Mouse (Mus musculus) lung, embryonic 14.5 days (tissue): Measurements from ENCODE around the gene Mier2. TPM values are rescaled to one million over a fixed set of nuclear protein-coding genes. Genes with fewer than 3 reads are reported as not detected.

ENCODE experiments used
- ATAC-seq: fragments of 200-750 bp; cut with Nextera tagmentation; 2 replicates; pipeline ENCODE4 v1.8.0; 2017; ENCODE audit warnings: mild to moderate bottlenecking, moderate TSS enrichment, moderate library complexity; ENCODE audit not compliant: insufficient read depth
- DNase-seq: peaks from one replicate; pipeline ENCODE4 v3.0.0-alpha.2; 2015
- H3K27ac ChIP-seq: fragments of 300-500 bp; sonication (generic); 2 replicates; pipeline ENCODE4 v1.5.1; 2014; ENCODE audit warnings: low read depth, mild to moderate bottlenecking, moderate library complexity
- H3K27me3 ChIP-seq: fragments of 300-500 bp; sonication (generic); 2 replicates; pipeline ENCODE4 v1.6.1; 2014; ENCODE audit warnings: low read length, control low read depth; ENCODE audit not compliant: insufficient read depth
- H3K36me3 ChIP-seq: fragments of 300-500 bp; sonication (generic); 2 replicates; pipeline ENCODE4 v1.6.1; 2014; ENCODE audit warnings: control low read depth; ENCODE audit not compliant: insufficient read depth
- H3K4me1 ChIP-seq: fragments of 300-500 bp; sonication (generic); 2 replicates; pipeline ENCODE4 v1.6.1; 2014; ENCODE audit warnings: antibody characterized with exemption, control low read depth; ENCODE audit not compliant: insufficient read depth
- H3K4me2 ChIP-seq: fragments of 300-500 bp; sonication (generic); 2 replicates; pipeline ENCODE4 v1.6.1; 2014; ENCODE audit warnings: mild to moderate bottlenecking
- H3K4me3 ChIP-seq: fragments of 300-500 bp; sonication (generic); 2 replicates; pipeline ENCODE4 v1.5.1; 2014; ENCODE audit warnings: low read depth, low read length
- H3K9ac ChIP-seq: fragments of 300-500 bp; sonication (generic); 2 replicates; pipeline ENCODE4 v1.6.1; 2014
- H3K9me3 ChIP-seq: fragments of 300-500 bp; sonication (generic); 2 replicates; pipeline ENCODE4 v1.6.1; 2016; ENCODE audit warnings: low read depth, low read length, control low read depth
- CTCF ChIP-seq: IDR thresholded peaks from 2 replicates; pipeline ENCODE4 v1.5.1; 2016; ENCODE audit warnings: antibody characterized with exemption, low read depth
- WGBS: fragments of 180-500 bp; shearing (Covaris S2); extraction: QIAGEN DNeasy Blood & Tissue Kit; methylation state at CpG from one replicate; pipeline ENCODE4 v1.1.7; 2014; 5-methylcytosine and 5-hydroxymethylcytosine counted together
- polyA plus RNA-seq: library from polyadenylated mRNA; unstranded; fragments of >200 nt; fragmentation: Nextera tagmentation; extraction: Ambion mirVana; gene quantifications from 2 replicates; pipeline ENCODE4 v1.2.1, GENCODE M21; 2014

Mier2 gene
- polyA plus RNA-seq, 1 experiment from 2014 or later: 55.3 TPM

DNA sequence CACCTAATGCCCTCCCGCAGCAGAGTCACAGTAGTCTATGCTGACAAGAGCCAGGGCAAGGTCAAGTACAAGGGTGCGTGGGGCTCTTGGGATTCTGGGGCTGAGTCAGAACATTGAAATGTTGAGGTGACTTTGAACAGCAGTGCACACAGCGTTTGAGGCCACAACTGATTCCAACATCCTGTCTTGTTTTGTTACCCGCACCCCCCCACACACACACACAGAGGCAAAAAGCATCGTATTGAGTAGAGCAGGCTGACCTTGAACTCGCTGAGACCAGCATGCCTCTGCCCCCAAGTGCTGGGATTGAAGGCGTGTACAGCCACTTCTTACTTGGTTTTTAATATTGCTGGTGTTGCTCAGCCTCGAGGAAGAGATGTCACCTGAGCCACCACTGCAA, 19.4 kb upstream of the Mier2 start:
- DNase-seq: no peak
- Histone ChIP-seq H3K4me1 (no peaks in the 10 kb centered on the region), H3K27me3 (no peaks in the 10 kb centered on the region), H3K9ac (no peak overlapping the region), H3K4me3 (no peak overlapping the region), H3K36me3 (no peaks in the 10 kb centered on the region), H3K27ac (no peak overlapping the region), H3K4me2 (no peak overlapping the region), H3K9me3 (no peaks in the 10 kb centered on the region)
- TF ChIP-seq CTCF: no peak
- ATAC-seq: no peak
- WGBS: 76% methylated on average over 8 of the region's 8 CpGs

GRCm38 (mm10) chr10:79573611-79574010, 18.6 kb upstream of the Mier2 start:
- Histone ChIP-seq H3K4me3 (no peak overlapping the region), H3K9me3 (no peaks in the 10 kb centered on the region), H3K27ac (no peak overlapping the region), H3K4me2 (no peak overlapping the region), H3K36me3 (no peaks in the 10 kb centered on the region), H3K4me1 (no peaks in the 10 kb centered on the region), H3K27me3 (no peaks in the 10 kb centered on the region), H3K9ac (no peak overlapping the region)
- no peak for TF ChIP-seq CTCF
- 79% methylated on average over 6 of the region's 6 CpGs for WGBS
- DNase-seq (no peak), ATAC-seq (no peak)

GRCm38 (mm10) chr10:79571314-79571713, 16.3 kb upstream of the Mier2 start:
- Histone ChIP-seq H3K9me3 (no peaks in the 10 kb centered on the region), H3K27ac (no peak overlapping the region), H3K4me1 (no peaks in the 10 kb centered on the region), H3K9ac (no peak overlapping the region), H3K4me2 (no peak overlapping the region), H3K27me3 (no peaks in the 10 kb centered on the region), H3K36me3 (no peaks in the 10 kb centered on the region), H3K4me3 (no peak overlapping the region)
- TF ChIP-seq CTCF: no peak
- DNase-seq (no peak), ATAC-seq (no peak)
- 97% methylated on average over 2 of the region's 2 CpGs for WGBS

- no peaks in the 10 kb centered on the region for H3K4me1 ChIP-seq
- DNase-seq: no peak
- 83% methylated on average over 5 of the region's 5 CpGs for WGBS
- H3K27me3 ChIP-seq: no peaks in the 10 kb centered on the region
- H3K4me2 ChIP-seq: no peak overlapping the region
- 0 out of 2 replicates have a peak, but pooled peaks cover 1% of the 10 kb centered on the region for H3K9me3 ChIP-seq
- TF ChIP-seq CTCF: no peak
- no peak overlapping the region for H3K27ac ChIP-seq
- no peaks in the 10 kb centered on the region for H3K36me3 ChIP-seq
- ATAC-seq: no peak
- H3K9ac ChIP-seq: no peak overlapping the region
- no peak overlapping the region for H3K4me3 ChIP-seq
These were observed 14.9 kb upstream of the Mier2 start for GRCm38 (mm10) chr10:79569921-79570320.

DNA sequence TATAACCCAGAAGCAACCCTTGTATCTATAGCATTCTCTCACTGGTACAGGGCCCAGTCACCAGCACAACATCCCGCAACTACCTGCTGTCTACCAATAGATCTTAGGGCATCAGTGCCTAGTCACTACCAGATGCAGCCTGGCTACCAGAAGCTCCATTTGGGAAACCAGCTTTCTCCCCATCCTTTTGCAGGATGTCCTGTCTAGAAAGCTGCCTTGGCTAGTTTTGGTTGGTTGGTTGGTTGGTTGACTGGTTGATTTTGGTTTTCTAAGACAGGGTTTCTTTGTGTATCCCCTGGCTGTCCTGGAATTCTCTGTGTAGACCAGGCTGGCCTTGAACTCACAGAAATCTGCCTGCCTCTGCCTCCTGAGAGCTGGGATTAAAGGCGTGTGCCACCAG, 4.7 kb upstream of the Mier2 start:
- Histone ChIP-seq H3K4me3 (no peak overlapping the region), H3K27me3 (no peaks in the 10 kb centered on the region), H3K4me1 (no peaks in the 10 kb centered on the region), H3K27ac (no peak overlapping the region), H3K36me3 (no peaks in the 10 kb centered on the region), H3K9me3 (0 out of 2 replicates have a peak, but pooled peaks cover 4% of the 10 kb centered on the region), H3K9ac (no peak overlapping the region), H3K4me2 (no peak overlapping the region)
- ATAC-seq (no peak), DNase-seq (no peak)
- no peak for TF ChIP-seq CTCF
- 81% methylated on average over 2 of the region's 2 CpGs for WGBS

DNA sequence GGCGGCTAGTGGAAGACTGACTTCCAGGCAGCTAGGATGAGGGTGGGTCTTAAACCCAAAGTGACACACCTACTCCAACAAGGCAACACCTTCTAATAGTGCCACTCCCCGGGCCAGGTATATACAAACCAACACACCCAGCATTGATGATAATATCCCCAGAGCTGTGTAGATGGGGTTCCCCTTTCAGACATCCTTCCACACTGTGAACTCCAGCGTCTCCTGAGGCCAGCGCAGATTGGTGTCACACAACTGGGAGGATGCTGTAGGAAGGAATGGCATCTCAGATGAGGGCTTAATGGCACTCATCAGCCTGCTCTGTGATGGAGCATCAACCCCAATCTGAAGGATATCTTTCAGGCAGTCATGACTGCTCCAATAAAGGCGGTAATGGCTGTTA, 2.5 kb upstream of the Mier2 start:
- ATAC-seq (no peak), DNase-seq (no peak)
- H3K27ac ChIP-seq: no peak overlapping the region

GRCm38 (mm10) chr10:79556951-79557350, 2.0 kb upstream of the Mier2 start:
- Histone ChIP-seq H3K27ac (no peak overlapping the region), H3K4me3 (no peak overlapping the region), H3K9ac (no peak overlapping the region), H3K27me3 (no peaks in the 10 kb centered on the region), H3K4me1 (peaks cover 6% of the 10 kb centered on the region), H3K36me3 (no peaks in the 10 kb centered on the region), H3K4me2 (no peak overlapping the region), H3K9me3 (no peaks in the 10 kb centered on the region)
- ATAC-seq (no peak), DNase-seq (no peak)
- 82% methylated on average over 5 of the region's 5 CpGs for WGBS
- TF ChIP-seq CTCF: no peak

More for the DNA sequence above, 2.5 kb upstream of the Mier2 start:
- peaks cover 6% of the 10 kb centered on the region for H3K4me1 ChIP-seq
- no peaks in the 10 kb centered on the region for H3K36me3 ChIP-seq
- 85% methylated on average over 5 of the region's 5 CpGs for whole genome bisulfite sequencing
- no peaks in the 10 kb centered on the region for H3K9me3 ChIP-seq
- H3K9ac ChIP-seq: no peak overlapping the region
- no peak for TF ChIP-seq CTCF
- no peak overlapping the region for H3K4me3 ChIP-seq
- H3K27me3 ChIP-seq: no peaks in the 10 kb centered on the region
- no peak overlapping the region for H3K4me2 ChIP-seq

- peaks cover 6% of the 10 kb centered on the region for H3K4me1 ChIP-seq
- H3K4me3 ChIP-seq: peak overlapping the region; percentile 98
- WGBS: 25% methylated on average over 7 of the region's 7 CpGs
- H3K36me3 ChIP-seq: 0 out of 2 replicates have a peak, but pooled peaks cover 6% of the 10 kb centered on the region
- H3K27me3 ChIP-seq: no peaks in the 10 kb centered on the region
- H3K27ac ChIP-seq: no peak overlapping the region
- no peaks in the 10 kb centered on the region for H3K9me3 ChIP-seq
- peak overlapping the region; percentile 91 for H3K4me2 ChIP-seq
- ATAC-seq (peak; percentile 47), DNase-seq (no peak)
- H3K9ac ChIP-seq: peak overlapping the region; percentile 95
- no peak for TF ChIP-seq CTCF
These were observed 282 bp upstream of the Mier2 start for GRCm38 (mm10) chr10:79555238-79555724.
